Mouse (Mus musculus): ENCODE results near the gene Chit1.

Gene Chit1

DNA sequence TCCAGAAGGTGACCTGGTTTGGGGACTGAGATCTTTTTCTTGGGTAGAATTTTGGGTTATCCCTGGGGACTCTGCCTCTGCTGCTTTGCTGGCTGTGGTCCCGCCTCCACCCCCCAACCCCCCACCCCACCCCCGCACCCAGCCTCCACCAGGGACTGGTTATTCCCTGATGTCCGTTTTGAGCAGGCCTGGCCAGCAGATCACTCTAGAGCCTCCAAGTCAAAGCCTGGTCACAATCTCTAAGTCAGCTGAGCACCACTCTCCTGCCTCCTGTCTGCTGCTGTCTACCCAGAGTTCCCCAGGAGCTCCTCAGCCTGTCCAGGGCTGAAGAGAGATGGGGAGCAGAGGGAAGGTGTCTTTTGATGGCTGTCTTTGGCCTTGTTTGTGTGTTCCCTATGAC, 25.3 kb downstream of the Chit1 start:
- no peak for DNase-seq (ENCODE audit: extremely low read depth, low read depth, low spot score)

DNA sequence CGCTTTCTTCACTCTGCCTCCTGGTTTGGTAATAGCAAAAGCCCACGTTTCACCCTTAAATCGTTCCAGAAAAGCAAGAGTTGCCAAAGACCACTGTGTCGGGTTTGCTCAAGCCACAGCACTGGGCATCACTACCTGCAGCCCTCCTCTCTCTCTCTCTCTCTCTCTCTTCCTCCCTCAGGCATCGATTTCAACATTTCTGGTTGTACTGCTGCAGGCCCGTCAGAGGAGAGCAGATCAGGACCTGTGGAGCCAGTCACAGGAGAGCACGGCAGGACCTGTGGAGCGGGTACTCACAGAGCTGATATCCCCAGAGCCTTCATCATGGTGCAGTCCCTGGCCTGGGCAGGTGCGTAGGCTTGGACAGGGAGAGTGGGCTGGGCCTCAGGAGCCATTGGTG, 27.4 kb downstream of the Chit1 start:
- DNase-seq (ENCODE audit: extremely low read depth, low read depth, low spot score) = no peak

DNA sequence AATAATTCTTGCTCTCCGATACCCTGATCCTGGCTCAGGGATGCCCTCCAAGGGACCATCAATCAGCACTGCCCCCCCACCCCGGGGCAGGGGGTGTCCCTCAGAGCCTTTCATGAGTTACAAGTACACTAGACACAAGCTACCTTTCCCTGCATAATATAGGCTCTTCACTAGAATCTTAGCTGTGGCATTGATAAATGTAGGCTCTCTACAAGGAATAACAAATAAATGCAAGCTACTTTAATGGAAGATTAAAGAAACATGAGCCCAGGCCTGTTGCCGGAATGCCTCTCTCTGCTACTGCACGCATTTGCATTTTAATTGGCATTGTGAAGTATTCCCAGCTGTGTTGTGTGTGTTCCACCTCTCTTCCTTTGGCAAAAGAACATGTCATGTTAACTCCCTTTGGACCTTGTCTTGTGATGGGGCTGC, 31.3 kb downstream of the Chit1 start:
- DNase-seq (ENCODE audit: extremely low read depth, low read depth, low spot score) = no peak

DNA sequence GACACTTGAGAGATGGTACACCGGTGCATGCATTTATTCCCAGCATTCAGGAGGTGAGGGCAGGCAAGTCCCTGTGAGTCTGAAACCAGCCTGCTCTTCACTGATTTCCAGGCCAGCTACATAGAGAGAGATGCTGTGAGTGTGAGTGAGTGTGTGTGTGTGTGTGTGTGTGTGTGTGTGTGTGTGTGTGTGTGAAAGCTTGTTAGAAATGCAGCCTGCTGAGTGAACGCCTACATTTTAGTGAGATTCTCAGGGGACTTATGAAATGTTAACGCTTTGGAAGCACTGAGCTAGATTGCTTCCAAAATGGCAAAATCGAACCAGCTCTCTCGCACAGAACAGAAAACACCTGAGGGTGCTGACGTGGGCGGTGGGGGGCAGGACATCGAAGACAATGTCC, 35.0 kb downstream of the Chit1 start:
- DNase-seq (ENCODE audit: extremely low read depth, low read depth, low spot score) = no peak

DNA sequence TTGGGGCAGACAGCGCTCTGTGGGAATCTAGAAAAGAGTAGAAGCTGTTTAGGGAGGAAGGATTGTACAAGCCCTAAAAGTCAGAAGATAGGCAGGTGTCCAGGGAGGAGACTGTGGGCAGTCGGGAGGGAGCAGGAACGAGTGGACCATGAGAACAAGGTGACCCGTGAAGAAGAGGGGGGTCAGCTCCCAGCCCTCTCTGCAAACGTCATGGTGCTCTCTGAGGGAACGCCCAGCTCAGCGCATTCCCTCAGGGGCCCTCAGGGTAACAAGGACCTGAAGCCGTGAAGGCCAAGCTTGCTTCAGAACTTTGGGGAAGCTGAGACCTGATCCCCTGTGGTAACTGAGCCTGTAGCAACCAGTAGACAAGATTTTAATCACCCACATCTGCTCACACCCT, 39.0 kb downstream of the Chit1 start:
- no peak for DNase-seq (ENCODE audit: extremely low read depth, low read depth, low spot score)

DNA sequence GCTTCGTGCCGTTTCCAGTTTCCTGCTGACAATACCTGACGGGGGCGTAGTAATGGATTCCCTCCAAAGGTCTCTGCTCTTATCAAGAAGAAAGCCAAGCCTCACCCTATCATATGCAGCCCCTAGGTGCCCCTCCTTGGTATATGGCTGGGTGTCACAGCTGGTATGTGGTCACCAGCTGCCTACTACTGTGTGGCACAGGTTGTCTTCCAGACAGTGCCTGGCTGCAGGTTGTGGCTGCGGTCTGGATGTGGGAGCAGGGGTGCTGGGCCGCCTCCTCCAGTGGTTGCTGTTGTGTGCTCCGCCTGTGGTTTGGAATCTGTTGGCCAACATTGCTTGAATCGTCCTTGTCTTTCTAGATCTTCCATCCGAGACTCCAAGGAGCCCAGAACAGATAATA, 39.7 kb downstream of the Chit1 start:
- no peak for DNase-seq (ENCODE audit: extremely low read depth, low read depth, low spot score)

DNA sequence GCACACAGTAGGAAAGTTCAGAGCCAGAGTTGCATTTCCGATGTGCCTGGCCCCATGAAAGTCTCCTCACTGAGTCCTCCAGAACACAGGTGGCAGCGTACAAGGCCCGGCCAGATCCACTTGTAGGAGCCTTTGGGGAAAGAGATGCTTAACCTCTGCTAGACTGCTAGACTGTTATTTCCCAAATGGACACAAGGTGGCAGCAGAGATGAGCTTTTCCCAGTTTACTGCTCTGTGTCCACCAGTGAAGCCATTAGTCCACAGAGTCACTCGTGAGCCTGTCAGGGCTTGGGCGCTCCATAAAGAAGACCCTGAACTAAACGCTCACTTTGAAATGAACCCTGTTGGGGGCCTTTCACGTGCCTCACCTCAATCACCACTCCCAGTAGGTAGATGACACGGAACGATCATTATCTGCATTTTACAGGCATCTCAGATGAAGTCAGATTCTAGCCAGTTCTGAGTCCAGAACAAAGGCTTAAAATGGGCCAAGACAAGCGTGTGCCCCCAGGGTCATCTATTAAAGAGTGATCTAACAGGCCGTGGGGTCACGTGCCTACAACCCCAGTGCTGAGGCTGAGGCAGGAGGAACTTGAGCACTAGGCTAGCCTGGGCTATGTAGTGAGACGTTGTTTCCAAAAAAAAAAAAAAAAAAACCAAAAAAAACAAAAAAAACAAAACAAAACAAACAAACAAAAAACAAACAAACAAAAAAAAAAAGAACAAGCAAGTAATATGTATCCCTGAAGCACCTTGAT, 40.8 kb downstream of the Chit1 start:
- DNase-seq (ENCODE audit: extremely low read depth, low read depth, low spot score) = no peak

DNA sequence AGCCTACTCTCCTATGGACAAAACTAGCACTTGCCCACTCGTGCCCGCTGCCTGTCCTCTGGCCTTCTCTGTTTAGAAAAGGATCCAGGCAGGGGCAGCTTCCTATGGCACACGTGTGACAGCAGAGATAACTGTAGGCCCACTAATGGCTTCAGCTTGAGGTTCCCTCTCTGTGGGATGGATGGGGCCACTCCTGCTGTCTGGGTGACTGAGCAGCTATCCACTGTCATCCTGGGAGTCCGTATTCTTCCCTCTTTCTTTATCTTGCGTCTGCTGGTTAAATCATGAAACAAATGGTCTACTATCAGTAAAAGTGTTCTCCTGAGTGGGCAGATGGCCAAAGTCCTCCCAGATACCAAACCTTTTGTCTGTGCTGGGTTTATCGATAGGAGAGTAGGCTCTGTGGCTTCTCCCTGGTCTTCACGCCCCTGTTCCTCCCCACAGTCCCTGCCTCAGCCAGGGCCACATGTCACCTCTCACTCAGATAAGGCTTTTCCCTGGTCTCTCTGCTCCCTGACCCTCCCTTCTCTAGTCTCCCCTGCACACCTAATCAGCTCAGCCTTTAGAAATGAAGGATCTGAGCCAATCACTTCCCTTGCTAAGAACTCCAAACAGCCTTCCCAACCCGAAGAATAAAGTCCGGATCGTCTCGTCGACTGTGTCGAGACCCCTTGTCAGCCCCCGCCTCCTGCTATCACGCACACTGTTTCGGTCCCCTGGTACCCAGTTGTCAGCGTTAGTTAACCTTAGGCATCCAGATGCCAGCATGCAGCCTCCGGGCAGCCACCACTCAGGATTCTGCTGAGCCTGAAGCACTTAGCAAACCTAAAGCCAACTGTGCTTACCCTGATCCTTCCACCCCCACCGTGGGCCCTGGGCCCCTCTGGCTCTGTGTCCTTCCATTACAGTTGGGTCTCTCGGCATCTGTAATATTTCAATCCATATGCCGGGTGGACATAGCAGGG, 41.9 kb downstream of the Chit1 start:
- DNase-seq (ENCODE audit: extremely low read depth, low read depth, low spot score) = no peak

DNA sequence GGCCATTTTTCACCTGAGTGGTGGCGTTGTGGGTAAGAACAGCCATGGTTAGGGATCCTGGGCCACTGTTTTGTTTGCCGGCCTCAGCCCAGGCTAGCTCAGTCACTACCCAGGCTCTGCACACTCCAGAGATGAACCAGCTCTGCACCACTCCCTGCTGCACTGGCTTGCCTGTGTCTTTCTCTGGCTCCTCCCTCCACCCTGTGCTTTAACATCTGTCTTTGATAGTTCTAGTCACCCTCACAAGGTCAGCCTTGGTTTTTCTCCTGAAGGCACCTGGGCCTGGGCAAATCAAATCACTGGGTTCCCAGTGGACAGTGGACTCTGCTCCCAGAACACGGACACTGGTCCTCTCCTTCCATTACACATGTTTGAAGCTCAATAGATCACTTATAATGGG, 43.1 kb downstream of the Chit1 start:
- no peak for DNase-seq (ENCODE audit: extremely low read depth, low read depth, low spot score)

DNA sequence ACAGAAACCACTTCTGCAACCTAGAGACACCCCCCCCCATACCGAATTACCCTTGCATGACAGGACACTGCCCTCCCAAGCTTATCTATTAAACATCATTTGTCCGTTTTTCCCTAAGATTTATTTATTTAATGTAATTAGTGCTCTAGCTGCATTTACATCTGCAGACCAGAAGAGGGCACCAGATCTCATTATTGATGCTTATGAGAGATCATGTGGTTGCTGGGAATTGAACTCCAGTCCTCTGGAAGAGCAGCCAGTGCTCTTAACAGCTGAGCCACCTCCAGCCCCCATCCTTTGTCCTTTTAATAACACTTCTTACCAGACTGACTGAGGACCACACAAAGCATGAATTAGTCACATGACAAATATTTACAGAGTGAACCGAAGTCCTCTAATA, 43.6 kb downstream of the Chit1 start:
- no peak for DNase-seq (ENCODE audit: extremely low read depth, low read depth, low spot score)

DNA sequence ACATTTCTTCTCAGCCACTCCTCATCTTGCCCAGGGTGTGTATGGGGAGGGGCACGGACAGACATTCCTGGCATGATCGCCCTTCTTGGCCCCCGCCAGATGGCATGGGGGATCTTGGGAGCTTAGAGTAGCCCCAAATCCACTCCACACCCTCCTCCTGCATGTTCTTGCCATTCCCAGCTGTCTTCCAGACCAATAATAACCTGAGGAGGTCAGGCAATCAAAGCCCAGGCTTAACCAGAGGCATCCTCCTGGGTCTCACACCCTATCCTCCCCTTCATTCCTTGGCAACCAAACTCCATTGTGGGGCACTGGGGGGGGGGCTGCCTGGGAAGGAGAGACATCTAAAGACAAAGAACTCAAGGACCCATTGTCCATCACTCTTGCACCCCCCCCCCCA, 49.4 kb downstream of the Chit1 start:
- no peak for DNase-seq (ENCODE audit: extremely low read depth, low read depth, low spot score)

DNA sequence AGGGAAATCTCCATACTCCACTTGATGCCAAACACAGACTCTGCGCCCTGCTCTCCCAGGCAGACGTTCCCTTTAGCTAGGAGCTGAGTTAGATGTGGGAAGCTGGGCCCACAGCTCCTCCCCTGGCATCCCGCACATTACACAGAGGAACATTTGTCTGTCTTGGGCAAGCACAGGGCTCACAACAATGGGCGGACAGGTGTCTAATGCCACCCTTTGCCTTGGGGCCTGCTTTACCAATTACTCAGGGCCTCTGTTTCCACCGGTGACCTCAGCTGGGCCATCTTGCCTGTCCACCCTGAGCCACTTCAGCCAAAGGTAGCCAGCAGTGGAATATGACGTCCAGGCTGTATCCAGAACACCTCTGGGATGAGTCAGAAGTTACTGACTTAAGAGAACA, 50.4 kb downstream of the Chit1 start:
- DNase-seq (ENCODE audit: extremely low read depth, low read depth, low spot score) = no peak

DNA sequence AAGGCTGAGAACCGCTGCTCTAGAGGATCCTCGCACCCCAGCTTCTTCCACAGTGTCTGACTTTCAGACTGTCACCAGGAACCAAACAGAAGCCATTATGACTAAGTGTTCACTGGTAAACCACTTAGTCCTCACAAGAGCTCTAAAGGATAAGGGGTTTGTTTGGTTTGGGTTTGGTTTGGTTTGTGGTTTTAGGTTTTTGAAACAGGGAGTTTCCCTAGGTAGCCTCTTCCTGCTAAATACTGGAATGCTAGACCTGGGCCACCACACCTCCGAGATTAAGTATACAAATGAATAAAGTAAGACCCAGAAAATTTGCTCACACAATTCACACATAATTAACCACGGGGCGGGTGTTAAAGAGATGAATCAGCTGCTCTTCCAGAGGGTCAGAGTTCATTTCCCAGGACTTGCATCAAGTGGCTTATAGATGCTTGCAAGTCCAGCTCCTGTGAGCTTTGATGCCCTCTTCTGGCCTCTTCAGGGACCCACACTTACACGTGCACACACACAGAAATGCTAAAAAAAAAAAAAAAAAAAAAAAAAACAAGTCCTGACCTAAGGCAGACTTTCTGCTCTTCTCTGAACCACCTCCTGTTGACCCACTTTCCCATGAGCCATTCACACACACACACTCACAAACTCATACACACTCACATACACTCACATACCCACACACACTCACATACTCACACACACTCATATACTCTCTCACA, 51.6 kb downstream of the Chit1 start:
- no peak for DNase-seq (ENCODE audit: extremely low read depth, low read depth, low spot score)

DNA sequence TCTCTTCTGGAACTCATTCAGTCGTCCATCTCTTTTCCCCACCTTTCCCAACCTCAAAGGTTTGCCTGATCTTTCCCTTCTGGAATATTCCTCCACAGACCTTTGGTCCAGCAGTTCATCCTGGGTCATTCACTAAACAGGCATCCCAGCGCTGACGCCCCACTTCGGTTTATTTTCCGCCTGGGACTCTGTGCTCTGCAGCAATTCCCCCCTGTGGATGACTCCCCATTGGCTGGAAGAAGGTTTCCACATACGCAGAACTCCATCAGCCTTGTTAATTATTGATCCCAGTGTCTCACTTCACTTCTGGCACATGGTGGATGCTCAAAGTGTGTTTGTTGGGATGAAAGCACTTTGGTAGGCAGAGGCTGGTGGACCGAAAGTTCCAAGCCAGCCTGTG, 52.4 kb downstream of the Chit1 start:
- DNase-seq (ENCODE audit: extremely low read depth, low read depth, low spot score) = no peak

DNA sequence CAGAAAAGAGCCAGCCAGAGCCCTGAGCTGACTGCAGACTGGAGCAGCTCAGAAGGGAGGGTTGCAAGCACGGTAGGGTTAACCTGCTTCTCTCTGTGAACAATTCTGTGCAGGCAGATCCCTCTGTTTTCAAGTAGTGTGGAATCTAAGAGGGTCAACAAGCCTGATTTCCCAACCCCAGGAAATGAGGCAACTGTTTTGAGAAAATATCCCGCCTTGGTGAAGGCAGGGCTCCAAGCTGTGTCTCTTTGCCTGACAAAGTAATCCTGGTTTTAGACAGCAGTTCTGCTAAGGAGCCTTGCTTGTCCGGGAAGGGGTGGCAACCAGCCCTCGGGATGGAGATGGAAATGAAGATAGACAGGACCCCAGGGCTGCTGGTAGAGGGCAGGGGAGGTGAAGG, 53.4 kb downstream of the Chit1 start:
- DNase-seq (ENCODE audit: extremely low read depth, low read depth, low spot score) = no peak

DNA sequence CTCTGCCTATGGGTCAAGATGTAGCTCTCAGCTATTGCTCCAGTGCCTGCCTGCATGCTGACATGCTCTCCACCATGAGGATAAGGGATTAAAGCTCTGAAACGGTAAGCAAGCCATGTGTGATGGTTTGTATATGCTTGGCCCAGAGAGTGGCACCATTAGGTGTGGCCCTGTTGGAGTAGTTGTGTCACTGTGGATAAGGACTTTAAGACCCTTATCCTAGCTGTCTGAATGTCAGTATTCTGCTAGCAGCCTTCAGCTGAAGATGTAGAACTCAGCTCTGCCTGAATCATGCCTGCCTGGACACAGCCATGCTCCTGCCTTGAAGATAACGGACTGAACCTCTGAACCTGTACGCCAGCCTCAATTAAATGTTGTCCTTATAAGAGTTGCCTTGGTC, 55.5 kb downstream of the Chit1 start:
- DNase-seq (ENCODE audit: extremely low read depth, low read depth, low spot score) = no peak

DNA sequence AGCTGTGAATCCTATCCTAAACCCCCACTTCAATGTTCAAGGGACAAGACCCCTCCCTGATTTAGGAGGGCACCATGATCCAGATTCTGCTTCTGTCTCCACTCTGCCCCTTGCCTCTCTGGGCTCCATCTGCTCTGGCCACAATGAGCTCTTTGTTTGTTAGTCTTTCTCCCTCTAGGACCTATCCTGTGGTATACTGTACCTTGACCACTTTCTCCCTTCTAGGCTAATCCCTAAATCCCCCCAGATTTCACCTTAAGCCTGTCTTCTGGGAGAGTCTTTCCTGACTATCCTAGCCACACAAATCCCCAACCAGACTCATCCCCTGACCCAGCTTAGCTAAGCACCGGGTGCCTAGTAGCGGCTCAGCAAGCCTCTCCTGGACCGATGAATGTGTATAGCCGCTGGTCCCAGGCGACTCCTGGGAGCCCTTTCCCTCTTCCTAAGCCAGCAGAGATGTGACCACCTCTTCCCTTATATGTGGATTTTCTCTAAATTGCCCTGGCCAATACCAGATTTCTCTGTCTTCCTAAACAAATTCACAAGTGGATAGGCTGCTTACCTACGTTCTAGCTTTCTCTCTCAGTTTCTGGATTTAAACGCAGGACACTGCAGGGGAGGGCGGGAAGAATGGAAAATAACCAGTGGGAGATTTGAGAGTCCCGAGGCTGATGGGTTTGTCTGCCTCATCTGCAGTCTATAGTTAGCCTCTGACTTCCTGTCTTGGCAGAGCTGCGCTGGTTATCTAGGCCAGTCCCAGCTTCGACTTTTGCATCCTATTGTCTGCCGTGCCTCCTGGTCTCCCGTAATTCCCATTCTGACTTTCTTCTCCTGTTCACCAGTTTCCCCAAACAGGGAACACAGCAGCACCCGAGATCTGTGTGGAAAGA, 56.6 kb downstream of the Chit1 start:
- DNase-seq (ENCODE audit: extremely low read depth, low read depth, low spot score) = no peak

DNA sequence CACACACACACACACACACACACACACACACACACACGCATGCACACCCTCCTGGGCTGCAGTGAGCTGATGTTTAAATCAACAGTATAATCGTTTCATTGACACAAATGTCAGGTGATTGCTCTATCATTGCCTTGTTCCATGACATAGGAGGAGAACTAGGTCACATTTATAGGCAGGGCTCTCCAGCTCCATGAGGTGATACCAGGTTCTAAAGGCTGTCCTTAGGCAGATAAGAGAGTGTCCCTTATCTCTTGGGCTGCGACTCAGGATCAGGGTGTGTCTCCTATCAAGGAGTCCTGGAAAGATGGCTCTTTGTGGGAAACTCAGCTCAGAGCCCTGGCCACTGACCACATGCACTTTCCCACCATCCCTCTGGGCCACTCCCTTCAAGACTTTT, 57.5 kb downstream of the Chit1 start:
- DNase-seq (ENCODE audit: extremely low read depth, low read depth, low spot score) = no peak

DNA sequence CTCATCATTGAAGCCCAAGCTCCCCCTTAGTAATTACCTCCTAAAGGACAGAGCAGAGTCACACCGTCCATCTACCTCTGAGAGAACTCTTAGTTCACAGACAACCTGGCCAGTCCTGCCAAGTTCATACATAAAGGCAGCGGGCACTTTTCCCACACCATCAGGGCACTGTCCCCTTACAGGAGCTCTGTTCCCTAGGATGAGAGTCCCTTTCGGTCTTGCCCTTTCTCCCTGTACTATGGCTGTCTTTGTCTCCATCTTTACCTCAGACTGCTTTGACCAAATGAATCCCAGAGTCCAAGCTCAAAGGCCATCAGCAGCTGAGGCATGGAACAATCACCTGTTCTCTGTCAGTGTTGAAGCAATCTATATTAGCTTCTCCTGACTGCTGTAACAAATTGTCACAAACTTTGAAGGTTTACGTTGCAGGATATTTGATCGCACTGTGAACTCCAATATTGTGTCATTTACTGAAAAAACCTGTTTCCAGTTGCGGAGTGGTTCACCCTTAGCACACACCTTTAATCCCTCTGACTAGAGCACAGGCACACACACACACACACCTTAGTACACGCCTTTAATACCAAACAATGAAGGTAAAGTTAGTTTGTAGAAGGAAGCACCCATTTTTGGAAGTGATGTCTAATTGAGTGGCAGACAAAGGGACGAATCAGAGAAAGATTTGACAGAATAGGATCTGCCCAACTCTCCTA, 58.1 kb downstream of the Chit1 start:
- DNase-seq (ENCODE audit: extremely low read depth, low read depth, low spot score) = no peak

DNA sequence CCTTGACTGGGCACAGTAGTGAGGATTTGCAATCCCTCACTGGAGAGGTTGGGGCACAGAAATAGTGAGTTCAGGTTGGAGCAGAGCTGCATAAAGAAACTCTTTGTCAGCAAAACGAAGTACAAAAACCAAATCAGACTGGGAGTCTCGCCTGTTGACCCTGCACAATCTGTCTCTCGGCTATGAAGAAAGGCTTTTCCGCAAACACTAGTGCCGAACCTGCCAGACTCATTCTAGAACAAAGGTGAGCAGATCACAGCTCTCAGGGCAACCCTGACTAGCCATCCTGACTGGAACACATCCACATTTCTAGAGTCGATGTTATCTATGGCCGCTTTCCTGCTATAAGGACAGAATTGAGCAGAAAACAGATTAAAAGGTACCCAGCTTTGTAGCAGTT, 62.0 kb downstream of the Chit1 start:
- DNase-seq (ENCODE audit: extremely low read depth, low read depth, low spot score) = no peak
